Mouse (Mus musculus): ENCODE results near the gene Gm17654. TPM values are rescaled to one million over a fixed set of nuclear protein-coding genes. Genes with fewer than 3 reads are reported as not detected.
"Not testable (repeated sequence)": the region's sequence is repeated elsewhere in the genome, so short reads cannot be mapped to it uniquely, and the experiment has no call there.

Gm17654 gene
- polyA plus RNA-seq (2014; fragmentation: Nextera tagmentation; extraction: Ambion mirVana): not detected in 2 replicates

- WGBS (ENCODE audit: insufficient replicate concordance): 63% methylated on average over 1 of the region's 2 CpGs
- not testable (repeated sequence) for H3K36me3 ChIP-seq (ENCODE audit: control insufficient read depth, insufficient read depth, low read length); H3K27ac ChIP-seq (ENCODE audit: low read depth, low read length); H3K9me3 ChIP-seq (replicated peaks; ENCODE audit: control insufficient read depth, low read length); H3K4me1 ChIP-seq (ENCODE audit: control insufficient read depth, insufficient read depth, low read length); H3K4me3 ChIP-seq (ENCODE audit: low read depth, low read length); H3K27me3 ChIP-seq (ENCODE audit: control insufficient read depth, insufficient read depth, low read length); H3K4me2 ChIP-seq; ATAC-seq (replicated peaks; ENCODE audit: insufficient number of reproducible peaks, low FRiP score, low TSS enrichment); H3K9ac ChIP-seq (ENCODE audit: low read depth, low read length)
Observed at GRCm38 (mm10) chr14:43579046-43579445, at the start of gene Gm17654. Gm17654 (minus strand) TSS chr14:43579146.

- not testable (repeated sequence) for H3K4me1 ChIP-seq (ENCODE audit: control insufficient read depth, insufficient read depth, low read length); ATAC-seq (replicated peaks; ENCODE audit: insufficient number of reproducible peaks, low FRiP score, low TSS enrichment)
Observed at GRCm38 (mm10) chr14:43607913-43608312, 29.0 kb upstream of the Gm17654 start, which contains the start of gene Gm10375. Gm10375 (minus strand) TSS chr14:43608013.

GRCm38 (mm10) chr14:43577969-43578368, 977 bp downstream of the Gm17654 start:
- H3K4me2 ChIP-seq; H3K9me3 ChIP-seq (replicated peaks; ENCODE audit: control insufficient read depth, low read length); ATAC-seq (replicated peaks; ENCODE audit: insufficient number of reproducible peaks, low FRiP score, low TSS enrichment); H3K9ac ChIP-seq (ENCODE audit: low read depth, low read length); H3K4me3 ChIP-seq (ENCODE audit: low read depth, low read length); H3K27ac ChIP-seq (ENCODE audit: low read depth, low read length); H3K27me3 ChIP-seq (ENCODE audit: control insufficient read depth, insufficient read depth, low read length); H3K4me1 ChIP-seq (ENCODE audit: control insufficient read depth, insufficient read depth, low read length); H3K36me3 ChIP-seq (ENCODE audit: control insufficient read depth, insufficient read depth, low read length): not testable (repeated sequence)
- 87% methylated on average over 2 of the region's 4 CpGs for WGBS (ENCODE audit: insufficient replicate concordance)

More at GRCm38 (mm10) chr14:43607913-43608312, 29.0 kb upstream of the Gm17654 start, which contains the start of gene Gm10375:
- H3K27ac ChIP-seq (ENCODE audit: low read depth, low read length); H3K36me3 ChIP-seq (ENCODE audit: control insufficient read depth, insufficient read depth, low read length); H3K4me3 ChIP-seq (ENCODE audit: low read depth, low read length); H3K9me3 ChIP-seq (replicated peaks; ENCODE audit: control insufficient read depth, low read length); H3K4me2 ChIP-seq; H3K27me3 ChIP-seq (ENCODE audit: control insufficient read depth, insufficient read depth, low read length); H3K9ac ChIP-seq (ENCODE audit: low read depth, low read length): not testable (repeated sequence)

GRCm38 (mm10) chr14:43552271-43552670, 26.7 kb downstream of the Gm17654 start:
- not testable (repeated sequence) for H3K27me3 ChIP-seq (ENCODE audit: control insufficient read depth, insufficient read depth, low read length); H3K27ac ChIP-seq (ENCODE audit: low read depth, low read length); ATAC-seq (replicated peaks; ENCODE audit: insufficient number of reproducible peaks, low FRiP score, low TSS enrichment); H3K9ac ChIP-seq (ENCODE audit: low read depth, low read length); H3K4me3 ChIP-seq (ENCODE audit: low read depth, low read length); H3K4me2 ChIP-seq; H3K4me1 ChIP-seq (ENCODE audit: control insufficient read depth, insufficient read depth, low read length); H3K36me3 ChIP-seq (ENCODE audit: control insufficient read depth, insufficient read depth, low read length); H3K9me3 ChIP-seq (replicated peaks; ENCODE audit: control insufficient read depth, low read length)
- WGBS (ENCODE audit: insufficient replicate concordance): 76% methylated on average over 2 of the region's 2 CpGs

- H3K27ac ChIP-seq (ENCODE audit: low read depth, low read length); ATAC-seq (replicated peaks; ENCODE audit: insufficient number of reproducible peaks, low FRiP score, low TSS enrichment); H3K9me3 ChIP-seq (replicated peaks; ENCODE audit: control insufficient read depth, low read length); H3K4me1 ChIP-seq (ENCODE audit: control insufficient read depth, insufficient read depth, low read length); H3K4me2 ChIP-seq; H3K27me3 ChIP-seq (ENCODE audit: control insufficient read depth, insufficient read depth, low read length); H3K36me3 ChIP-seq (ENCODE audit: control insufficient read depth, insufficient read depth, low read length); H3K9ac ChIP-seq (ENCODE audit: low read depth, low read length); H3K4me3 ChIP-seq (ENCODE audit: low read depth, low read length): not testable (repeated sequence)
Observed at GRCm38 (mm10) chr14:43546281-43546680, 32.7 kb downstream of the Gm17654 start.

GRCm38 (mm10) chr14:43543276-43543675, 35.7 kb downstream of the Gm17654 start, which contains the start of gene Gm5799:
Gm5799 (plus strand) TSS chr14:43543576.
- ATAC-seq (replicated peaks; ENCODE audit: insufficient number of reproducible peaks, low FRiP score, low TSS enrichment); H3K9me3 ChIP-seq (replicated peaks; ENCODE audit: control insufficient read depth, low read length); H3K36me3 ChIP-seq (ENCODE audit: control insufficient read depth, insufficient read depth, low read length); H3K27ac ChIP-seq (ENCODE audit: low read depth, low read length); H3K4me1 ChIP-seq (ENCODE audit: control insufficient read depth, insufficient read depth, low read length); H3K4me2 ChIP-seq; H3K4me3 ChIP-seq (ENCODE audit: low read depth, low read length); H3K27me3 ChIP-seq (ENCODE audit: control insufficient read depth, insufficient read depth, low read length); H3K9ac ChIP-seq (ENCODE audit: low read depth, low read length): not testable (repeated sequence)
- WGBS (ENCODE audit: insufficient replicate concordance): 88% methylated on average over 1 of the region's 2 CpGs

GRCm38 (mm10) chr14:43538144-43538543, 40.8 kb downstream of the Gm17654 start:
- not testable (repeated sequence) for H3K27ac ChIP-seq (ENCODE audit: low read depth, low read length); H3K27me3 ChIP-seq (ENCODE audit: control insufficient read depth, insufficient read depth, low read length); H3K9me3 ChIP-seq (replicated peaks; ENCODE audit: control insufficient read depth, low read length); ATAC-seq (replicated peaks; ENCODE audit: insufficient number of reproducible peaks, low FRiP score, low TSS enrichment); H3K9ac ChIP-seq (ENCODE audit: low read depth, low read length); H3K4me3 ChIP-seq (ENCODE audit: low read depth, low read length); H3K36me3 ChIP-seq (ENCODE audit: control insufficient read depth, insufficient read depth, low read length); H3K4me1 ChIP-seq (ENCODE audit: control insufficient read depth, insufficient read depth, low read length); H3K4me2 ChIP-seq
- 67% methylated on average over 2 of the region's 2 CpGs for WGBS (ENCODE audit: insufficient replicate concordance)

- 48% methylated on average over 4 of the region's 6 CpGs for WGBS (ENCODE audit: insufficient replicate concordance)
- H3K9ac ChIP-seq (ENCODE audit: low read depth, low read length); H3K9me3 ChIP-seq (replicated peaks; ENCODE audit: control insufficient read depth, low read length); H3K4me3 ChIP-seq (ENCODE audit: low read depth, low read length); H3K4me2 ChIP-seq; H3K27ac ChIP-seq (ENCODE audit: low read depth, low read length); H3K27me3 ChIP-seq (ENCODE audit: control insufficient read depth, insufficient read depth, low read length); ATAC-seq (replicated peaks; ENCODE audit: insufficient number of reproducible peaks, low FRiP score, low TSS enrichment); H3K4me1 ChIP-seq (ENCODE audit: control insufficient read depth, insufficient read depth, low read length); H3K36me3 ChIP-seq (ENCODE audit: control insufficient read depth, insufficient read depth, low read length): not testable (repeated sequence)
Observed at GRCm38 (mm10) chr14:43532387-43532786, 46.6 kb downstream of the Gm17654 start.

- not testable (repeated sequence) for H3K9ac ChIP-seq (ENCODE audit: low read depth, low read length); H3K27me3 ChIP-seq (ENCODE audit: control insufficient read depth, insufficient read depth, low read length); H3K27ac ChIP-seq (ENCODE audit: low read depth, low read length); ATAC-seq (replicated peaks; ENCODE audit: insufficient number of reproducible peaks, low FRiP score, low TSS enrichment); H3K36me3 ChIP-seq (ENCODE audit: control insufficient read depth, insufficient read depth, low read length); H3K4me2 ChIP-seq; H3K4me3 ChIP-seq (ENCODE audit: low read depth, low read length); H3K4me1 ChIP-seq (ENCODE audit: control insufficient read depth, insufficient read depth, low read length); H3K9me3 ChIP-seq (replicated peaks; ENCODE audit: control insufficient read depth, low read length)
- WGBS (ENCODE audit: insufficient replicate concordance): no CpG with 5 or more reads among the region's 6 CpGs
Observed at GRCm38 (mm10) chr14:43532011-43532383, 46.9 kb downstream of the Gm17654 start.
